Mouse (Mus musculus): ENCODE data around the gene Ppp1r14b.

DNA sequence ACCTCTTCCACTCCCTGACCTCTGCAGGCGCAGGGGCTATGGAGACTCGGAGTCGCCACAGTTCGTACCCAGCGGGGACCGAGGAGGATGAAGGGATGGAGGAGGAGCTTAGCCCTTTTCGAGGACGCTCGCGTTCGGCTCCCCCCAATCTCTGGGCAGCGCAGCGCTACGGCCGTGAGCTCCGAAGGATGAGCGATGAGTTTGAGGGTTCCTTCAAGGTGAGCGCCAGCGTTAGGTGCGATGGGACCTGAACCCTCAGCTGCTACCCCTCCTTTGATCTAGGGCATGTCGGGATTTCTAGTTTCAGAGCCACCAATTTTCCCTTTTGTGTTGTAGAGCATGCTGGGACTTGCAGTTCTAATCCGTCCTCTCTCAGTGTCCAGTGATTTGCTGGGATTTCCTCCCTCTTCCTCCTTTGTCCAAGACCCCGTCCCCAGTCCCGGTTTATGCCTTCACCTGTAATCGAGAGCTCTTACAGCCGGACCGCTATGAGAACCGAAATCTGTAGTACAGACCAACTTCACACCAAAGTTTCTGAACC is 24.1 kb upstream of the Ppp1r14b start:
- TF ChIP-seq CTCF (IDR thresholded peaks at IDR 0.05; ENCODE audit: low read depth): no peak
- TF ChIP-seq EP300 (IDR thresholded peaks at IDR 0.05; ENCODE audit: low read depth): no peak

Measured in heart, postnatal 0 days (tissue).